18 mouse cellular contexts compared by ENCODE assay signal in the genomic region with DNA sequence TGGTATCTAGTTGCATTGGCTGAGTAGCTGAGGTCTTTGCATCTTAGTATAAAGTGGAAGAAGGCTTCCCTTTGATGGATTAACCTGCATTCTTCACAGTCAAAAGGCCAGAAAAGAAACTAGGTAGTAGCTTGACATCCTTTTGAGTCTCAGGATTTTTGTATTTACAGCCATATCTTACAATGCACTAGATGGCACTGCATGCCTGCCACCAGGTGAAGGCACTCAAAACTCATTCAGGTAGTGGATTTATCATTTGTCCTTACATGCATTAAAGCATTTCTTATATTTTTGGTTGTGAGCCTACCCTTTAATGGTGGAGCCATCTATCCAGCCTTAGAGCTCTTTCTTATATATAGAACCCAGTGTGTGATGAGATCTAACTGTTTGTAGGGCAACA. TPM values are rescaled to one million over a fixed set of nuclear protein-coding genes. Genes with fewer than 3 reads are reported as not detected.
"Had no signal": no experiment of that assay in that cellular context is flagged by ENCODE, and none has a peak within 500 bp of the region (broad histone marks: within the 10 kb centered on the region; RNA-seq: fewer than 3 reads in every experiment).

No protein-coding gene starts in this region.

- H3K9ac ChIP-seq: limb, embryonic 13.5 days; liver, embryonic 12.5 days; liver, embryonic 15.5 days; lung, embryonic 15.5 days; midbrain, embryonic 12.5 days had no signal

- H3K4me1 ChIP-seq: limb, embryonic 10.5 days; limb, embryonic 13.5 days; liver, embryonic 12.5 days; liver, embryonic 15.5 days; lung, embryonic 15.5 days; midbrain, embryonic 12.5 days had no signal

- ATAC-seq: liver, embryonic 12.5 days; midbrain, embryonic 16.5 days had no signal

- DNase-seq: kidney, adult 9 months; kidney, postnatal 14 days; layer of hippocampus, postnatal 36 days; liver; lung, adult 18-20 months; lung, postnatal 14 days; thymus, adult 18-20 months; thymus, postnatal 4 days had no signal

- H3K4me3 ChIP-seq: limb, embryonic 10.5 days; limb, embryonic 13.5 days; liver, embryonic 12.5 days; liver, embryonic 15.5 days; lung, embryonic 15.5 days; midbrain, embryonic 12.5 days had no signal

- H3K27ac ChIP-seq: limb, embryonic 10.5 days; limb, embryonic 13.5 days; liver, embryonic 12.5 days; liver, embryonic 15.5 days; lung, embryonic 15.5 days; macrophage; midbrain, embryonic 12.5 days had no signal

- H3K4me2 ChIP-seq: limb, embryonic 13.5 days; liver, embryonic 12.5 days; liver, embryonic 15.5 days; lung, embryonic 15.5 days; midbrain, embryonic 12.5 days had no signal

- H3K27me3 ChIP-seq: limb, embryonic 13.5 days; liver, embryonic 12.5 days; liver, embryonic 15.5 days; lung, embryonic 15.5 days; midbrain, embryonic 12.5 days had no signal

- H3K9me3 ChIP-seq: limb, embryonic 10.5 days; limb, embryonic 13.5 days; liver, embryonic 12.5 days; liver, embryonic 15.5 days; lung, embryonic 15.5 days; midbrain, embryonic 12.5 days had no signal

- H3K36me3 ChIP-seq: limb, embryonic 10.5 days; limb, embryonic 13.5 days; liver, embryonic 12.5 days; liver, embryonic 15.5 days; lung, embryonic 15.5 days; midbrain, embryonic 12.5 days had no signal

RNA-seq across cellular contexts. Expression of gene Grin3a, which starts 13.5 kb away (rescaled TPM):
- total RNA-seq: megakaryocyte, adult 5-6 weeks had no signal
- polyA plus RNA-seq: macrophage; spleen, adult 2 months had no signal
